Mouse (Mus musculus) erythroblast, embryonic 14.5 days (primary cell): Measurements from ENCODE around the gene Pcsk1n. TPM values are rescaled to one million over a fixed set of nuclear protein-coding genes. Genes with fewer than 3 reads are reported as not detected.

ENCODE experiments used
- H3K27me3 ChIP-seq: 2 replicates; pipeline ENCODE4 v1.6.1; 2012; ENCODE audit warnings: inconsistent platforms; ENCODE audit not compliant: control insufficient read depth
- H3K36me3 ChIP-seq: 2 replicates; pipeline ENCODE4 v1.6.1; 2012; ENCODE audit warnings: mild to moderate bottlenecking, inconsistent platforms; ENCODE audit not compliant: control insufficient read depth
- H3K4me1 ChIP-seq: 2 replicates; pipeline ENCODE4 v1.6.1; 2012; ENCODE audit warnings: inconsistent platforms; ENCODE audit not compliant: control insufficient read depth
- H3K4me3 ChIP-seq: replicated peaks from 2 replicates; pipeline ENCODE3; 2012; ENCODE audit warnings: moderate library complexity, mild to moderate bottlenecking, inconsistent platforms
- H3K9me3 ChIP-seq: 2 replicates; pipeline ENCODE4 v1.6.1; 2012; ENCODE audit warnings: low read length, inconsistent platforms, mixed read lengths; ENCODE audit not compliant: control insufficient read depth
- GATA1 ChIP-seq: IDR thresholded peaks from 2 replicates; pipeline ENCODE4 v1.6.1; 2012; ENCODE audit warnings: low read length, inconsistent platforms, mixed read lengths
- TAL1 ChIP-seq: IDR thresholded peaks from 3 replicates; pipeline ENCODE4 v1.6.1; 2012; ENCODE audit warnings: low read length, inconsistent platforms, mixed read lengths
- polyA plus RNA-seq: library from polyadenylated mRNA; stranded (reverse); fragments of >175 nt; gene quantifications from 2 replicates; pipeline ENCODE4 v1.2.3, GENCODE M21; 2012

The Pcsk1n gene
- polyA plus RNA-seq, 1 experiment, result not detected

DNA sequence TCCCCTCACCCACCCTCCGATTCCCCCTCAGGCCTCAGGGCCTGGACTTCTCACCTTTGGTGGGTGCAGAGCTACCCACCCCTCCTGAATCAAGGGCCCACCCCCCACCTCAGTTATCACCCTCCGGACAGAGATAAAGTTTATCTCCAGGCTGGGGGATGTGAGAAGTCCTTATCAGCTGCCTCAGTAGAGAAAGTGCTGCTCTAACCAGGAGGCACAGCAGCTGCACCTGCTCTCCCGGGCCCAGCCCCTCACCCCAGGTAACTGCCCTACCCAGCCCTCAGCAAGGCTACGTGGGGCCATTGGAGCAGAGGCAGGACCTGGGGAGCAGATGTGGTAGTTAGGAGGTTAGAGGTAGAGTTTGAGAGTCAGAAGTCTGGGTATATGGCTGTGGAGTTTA lies 46.5 kb downstream of the Pcsk1n start:
- Histone ChIP-seq H3K4me3 (peak overlapping the region; percentile 91), H3K36me3 (peaks cover 76% of the 10 kb centered on the region), H3K27me3 (no peaks in the 10 kb centered on the region; the same call in 1 of the 2 replicates), H3K4me1 (peaks cover 65% of the 10 kb centered on the region), H3K9me3 (no peaks in the 10 kb centered on the region; the same call in 1 of the 2 replicates)
- TF ChIP-seq TAL1 (no peak), GATA1 (no peak)

DNA sequence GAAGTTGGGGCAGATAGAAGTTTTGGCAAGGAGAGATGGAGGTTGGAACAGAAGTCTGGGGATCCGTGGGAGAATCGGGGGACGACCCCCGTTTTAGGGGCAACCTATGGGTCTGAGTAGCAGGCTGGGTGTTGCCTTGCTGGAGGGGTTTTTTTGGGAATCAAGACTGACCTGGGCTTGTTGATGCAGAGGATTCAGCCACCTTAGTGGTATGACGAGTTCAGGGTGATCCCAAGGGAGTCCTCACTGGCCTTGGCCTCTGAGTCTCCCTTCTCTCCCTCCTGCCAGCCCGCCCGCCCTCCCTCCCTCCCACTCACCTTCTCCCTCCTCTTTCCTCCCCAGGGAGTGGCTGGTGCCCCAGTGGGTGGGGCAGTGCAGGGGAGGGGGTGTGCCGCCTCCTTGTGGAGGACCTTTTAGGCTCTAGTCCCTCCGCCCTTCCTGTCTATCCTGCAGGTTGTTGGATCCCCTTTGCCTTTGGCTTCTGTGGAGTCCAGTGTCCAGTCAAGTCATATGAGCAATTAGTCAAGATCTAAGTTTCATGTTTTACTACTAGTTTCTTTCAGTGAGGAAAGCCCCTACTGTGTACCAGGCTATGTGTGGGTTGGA lies 48.1 kb downstream of the Pcsk1n start:
- H3K9me3 ChIP-seq, result no peaks in the 10 kb centered on the region
- H3K4me1 ChIP-seq, result peaks cover 68% of the 10 kb centered on the region
- peaks cover 65% of the 10 kb centered on the region for H3K36me3 ChIP-seq
- peak overlapping the region; percentile 91 for H3K4me3 ChIP-seq
- no peaks in the 10 kb centered on the region for H3K27me3 ChIP-seq
- TF ChIP-seq TAL1, result no peak
- no peak for TF ChIP-seq GATA1

DNA sequence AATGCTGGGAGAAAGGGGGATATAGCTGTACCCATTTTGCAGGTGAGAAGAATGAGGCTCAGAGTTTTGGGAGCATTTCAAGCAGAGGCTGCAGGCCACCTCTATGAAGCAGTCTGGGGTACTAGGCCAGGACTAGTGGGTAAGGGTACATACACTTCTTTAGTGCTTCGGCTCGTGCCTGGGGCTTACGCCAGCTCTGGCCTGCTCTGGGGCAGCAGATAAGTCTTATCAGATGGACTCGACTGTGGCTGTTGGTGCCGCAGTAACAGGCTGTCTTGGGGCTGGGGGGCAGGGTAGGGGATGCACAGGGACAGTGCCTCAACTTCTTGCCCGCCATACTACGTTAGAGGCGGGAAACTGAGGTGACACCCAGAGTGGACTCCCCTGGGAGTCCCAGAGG lies 48.6 kb downstream of the Pcsk1n start:
- H3K4me1 ChIP-seq, result peaks cover 68% of the 10 kb centered on the region
- H3K4me3 ChIP-seq, result peak overlapping the region; percentile 91
- H3K36me3 ChIP-seq, result peaks cover 60% of the 10 kb centered on the region
- H3K27me3 ChIP-seq, result no peaks in the 10 kb centered on the region
- TF ChIP-seq GATA1 (peak; percentile 79), TAL1 (peak; percentile 22; the same call in 1 of the 3 replicates)
- H3K9me3 ChIP-seq, result no peaks in the 10 kb centered on the region

DNA sequence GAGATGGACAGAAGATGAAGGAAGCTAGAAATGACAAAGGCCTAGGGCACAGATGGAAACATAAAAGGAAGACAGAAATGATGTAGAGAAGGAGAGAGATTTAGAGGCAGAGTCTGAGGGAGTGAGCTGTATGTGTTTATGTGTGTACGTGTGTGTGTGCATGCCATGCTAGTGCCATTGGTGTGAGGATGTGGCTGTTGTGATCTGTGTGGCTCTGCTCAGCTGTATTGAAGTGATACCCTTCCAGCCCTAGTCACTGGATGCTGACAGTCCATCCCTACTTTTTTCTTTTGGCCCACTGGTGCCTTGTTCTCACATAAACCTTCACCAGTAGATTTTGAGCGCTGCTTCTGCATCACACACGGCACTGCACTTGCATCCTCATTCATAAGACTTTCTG lies 49.3 kb downstream of the Pcsk1n start:
- no peak for TF ChIP-seq GATA1
- TF ChIP-seq TAL1, result no peak
- peaks cover 58% of the 10 kb centered on the region for H3K36me3 ChIP-seq
- peaks cover 67% of the 10 kb centered on the region for H3K4me1 ChIP-seq
- no peaks in the 10 kb centered on the region for H3K9me3 ChIP-seq
- H3K4me3 ChIP-seq, result peak overlapping the region; percentile 91
- no peaks in the 10 kb centered on the region for H3K27me3 ChIP-seq

DNA sequence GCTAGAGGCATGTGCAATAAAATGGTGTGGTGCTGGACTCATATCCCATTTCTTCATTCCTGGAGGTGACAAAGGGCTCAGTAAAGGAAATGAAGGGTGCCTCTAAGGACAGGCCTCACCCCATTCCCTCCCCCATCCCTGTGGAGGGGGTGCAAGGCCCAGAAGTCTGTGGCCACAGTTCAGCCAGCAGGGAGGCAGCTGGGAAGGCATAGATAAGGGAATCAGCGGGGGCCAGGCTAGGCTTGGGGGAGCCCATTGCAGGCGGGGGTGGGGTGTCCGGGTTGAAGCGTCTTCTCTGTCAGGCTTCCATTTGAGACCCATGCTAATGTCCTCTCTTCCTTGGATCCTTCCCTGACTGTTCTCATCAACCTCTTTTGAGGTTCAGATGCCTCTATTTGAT lies 51.7 kb downstream of the Pcsk1n start:
- Histone ChIP-seq H3K36me3 (peaks cover 49% of the 10 kb centered on the region), H3K4me1 (peaks cover 64% of the 10 kb centered on the region), H3K4me3 (peak overlapping the region; percentile 57), H3K27me3 (no peaks in the 10 kb centered on the region), H3K9me3 (no peaks in the 10 kb centered on the region)
- TF ChIP-seq TAL1 (peak; percentile 95), GATA1 (peak; percentile 81)

Other genes with a start within 250 kb of the Pcsk1n start
- gene Plp2, start 248.4 kb upstream of the Pcsk1n start, polyA plus RNA-seq, result 0.28 and 1.5 TPM in 2 replicates
- gene Magix, start 238.6 kb upstream of the Pcsk1n start, polyA plus RNA-seq, result not detected in 2 replicates
- gene Gpkow, start 222.7 kb upstream of the Pcsk1n start, polyA plus RNA-seq, result 0.19 and 0.22 TPM in 2 replicates
- 4.2 and 5.1 TPM in 2 replicates for gene Wdr45, start 205.5 kb upstream of the Pcsk1n start, polyA plus RNA-seq
- gene Gm45208, start 197.6 kb upstream of the Pcsk1n start, polyA plus RNA-seq, result 0.46 and 0.51 TPM in 2 replicates
- 0.30 and 0.59 TPM in 2 replicates for gene Praf2, start 191.4 kb upstream of the Pcsk1n start, polyA plus RNA-seq
- gene Ccdc120, start 168.9 kb upstream of the Pcsk1n start, polyA plus RNA-seq, result 0.02 and 0.11 TPM in 2 replicates
- 1.7 and 1.8 TPM in 2 replicates for gene Tfe3, start 157.3 kb upstream of the Pcsk1n start, polyA plus RNA-seq
- gene Gripap1, start 130.1 kb upstream of the Pcsk1n start, polyA plus RNA-seq, result 3.5 and 4.8 TPM in 2 replicates
- 0.03 TPM in 2 replicates for gene Kcnd1, start 97.5 kb upstream of the Pcsk1n start, polyA plus RNA-seq
- gene Otud5, start 78.5 kb upstream of the Pcsk1n start, polyA plus RNA-seq, result 36.0 and 44.0 TPM in 2 replicates
- 0.60 and 0.94 TPM in 2 replicates for gene Pim2, start 41.6 kb upstream of the Pcsk1n start, polyA plus RNA-seq
- gene Slc35a2, start 35.8 kb upstream of the Pcsk1n start, polyA plus RNA-seq, result 4.4 and 4.8 TPM in 2 replicates
- 14.0 and 16.6 TPM in 2 replicates for gene Pqbp1, start 20.6 kb upstream of the Pcsk1n start, polyA plus RNA-seq
- gene Timm17b, start 20.5 kb upstream of the Pcsk1n start, polyA plus RNA-seq, result 22.8 and 32.9 TPM in 2 replicates
- gene Gm10491, start 12.0 kb upstream of the Pcsk1n start, polyA plus RNA-seq, result not detected in 2 replicates
- not detected in 2 replicates for gene Gm10490, start 10.3 kb upstream of the Pcsk1n start, polyA plus RNA-seq
- gene Eras, start 8.8 kb downstream of the Pcsk1n start, polyA plus RNA-seq, result 0.06 TPM in 1 of 2 replicates, not detected in the other
- gene Hdac6, start 28.1 kb downstream of the Pcsk1n start, polyA plus RNA-seq, result 0.57 and 0.97 TPM in 2 replicates
- gene Gata1, start 58.2 kb downstream of the Pcsk1n start, polyA plus RNA-seq, result 36.7 and 43.1 TPM in 2 replicates
- not detected in 2 replicates for gene Glod5, start 98.7 kb downstream of the Pcsk1n start, polyA plus RNA-seq
- 1.1 and 1.5 TPM in 2 replicates for gene Suv39h1, start 154.9 kb downstream of the Pcsk1n start, polyA plus RNA-seq
- 2.2 and 2.8 TPM in 2 replicates for gene Was, start 170.7 kb downstream of the Pcsk1n start, polyA plus RNA-seq
- gene Wdr13, start 213.1 kb downstream of the Pcsk1n start, polyA plus RNA-seq, result 0.95 and 1.1 TPM in 2 replicates
- gene Rbm3, start 226.1 kb downstream of the Pcsk1n start, polyA plus RNA-seq, result 9.4 and 12.0 TPM in 2 replicates